Mouse (Mus musculus) stomach, postnatal 0 days (tissue): ENCODE results near the gene Olfml1.

Source experiments
- CTCF ChIP-seq: IDR thresholded peaks from 2 replicates; pipeline ENCODE4 v1.5.1; 2016; ENCODE audit warnings: antibody characterized with exemption, low read depth, mild to moderate bottlenecking, moderate library complexity
- EP300 ChIP-seq: optimal IDR thresholded peaks from 2 replicates; pipeline ENCODE3; 2016; ENCODE audit warnings: antibody characterized with exemption

- TF ChIP-seq CTCF (no peak), EP300 (no peak)
These were observed 42.5 kb downstream of the Olfml1 start for GRCm38 (mm10) chr7:107609622-107610255.
